Mouse (Mus musculus) induced T-regulatory cell, adult 2 months (primary cell): ENCODE measurements around the gene Taar9.
"Not testable (repeated sequence)": the region's sequence is repeated elsewhere in the genome, so short reads cannot be mapped to it uniquely, and the experiment has no call there.

Experiments used
- DNase-seq: peaks from one replicate; pipeline ENCODE4 v3.0.0-alpha.2; 2012; ENCODE audit warnings: low read depth

The Taar9 gene

DNA sequence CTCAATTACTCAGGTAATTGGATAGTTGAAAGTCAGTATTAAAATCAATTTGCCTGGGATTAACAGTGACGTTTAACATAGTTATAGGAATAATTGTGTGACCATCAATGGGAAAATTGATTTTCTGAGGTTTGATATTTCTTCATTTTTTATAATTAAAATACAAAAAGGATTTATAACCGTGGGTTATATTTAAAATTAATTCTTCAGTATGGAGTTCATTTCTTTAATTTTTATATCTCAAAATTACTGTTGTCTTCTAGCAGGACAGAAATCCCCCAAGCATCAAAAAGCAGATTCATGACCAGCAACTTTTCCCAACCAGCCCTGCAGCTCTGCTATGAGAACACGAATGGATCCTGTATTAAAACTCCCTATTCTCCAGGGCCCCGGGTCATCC, 33.1 kb downstream of the Taar9 start, which contains the start of gene Taar8a:
Gene Taar8a (plus strand): TSS at position 301 of the 400 bp plus-strand sequence.
- not testable (repeated sequence) for DNase-seq

DNA sequence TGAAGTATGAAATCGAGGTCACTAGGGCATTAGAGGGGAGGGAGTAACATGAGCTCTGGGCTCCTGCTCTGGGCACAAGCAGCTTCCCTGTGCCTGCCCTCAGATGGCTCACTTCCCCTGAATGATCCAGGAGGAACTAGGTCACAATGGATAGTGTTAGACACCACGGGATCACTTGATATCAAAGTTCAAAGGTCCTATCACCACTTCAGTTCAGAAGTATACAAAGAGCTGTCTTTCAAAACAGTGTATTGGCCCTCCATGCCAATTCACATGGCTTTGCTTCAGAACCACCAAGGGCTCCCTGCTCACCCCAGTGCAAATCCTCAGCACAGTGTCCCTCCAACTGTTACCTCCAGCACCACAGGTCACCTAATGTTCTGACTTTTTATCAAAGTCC, 34.6 kb downstream of the Taar9 start:
- DNase-seq: not testable (repeated sequence)

DNA sequence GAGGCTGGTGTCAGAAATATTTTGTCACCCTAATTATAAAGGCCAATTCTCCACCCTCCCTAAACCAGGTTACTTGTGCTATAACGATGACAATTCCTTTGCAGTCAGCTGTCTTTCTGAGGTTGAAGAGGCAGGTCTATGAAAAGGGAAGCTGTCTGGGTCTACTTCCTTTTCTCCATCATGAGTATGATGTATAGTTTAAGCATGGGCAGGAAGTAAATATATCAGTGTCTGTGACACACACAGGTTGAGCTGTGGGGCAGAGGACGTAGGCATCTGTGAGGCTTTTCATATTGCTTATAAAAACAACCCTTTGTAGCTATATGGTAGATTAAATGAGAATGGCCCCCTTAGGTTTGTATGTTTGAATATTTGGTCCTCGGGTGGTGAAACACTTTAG, 50.3 kb downstream of the Taar9 start:
- no peak for DNase-seq
